Mouse (Mus musculus): ENCODE results near the gene Taf6. TPM values are rescaled to one million over a fixed set of nuclear protein-coding genes. Genes with fewer than 3 reads are reported as not detected.

The Taf6 gene
- polyA plus RNA-seq, 1 experiment from 2014 or later = 128 TPM

MicroRNA genes within 50 kb of the gene (microRNA counts, 519-probe panel; counts per million panel counts)
- microRNA mmu-miR-106b (4,299 counts per million, percentile 90 among the panel's probes with 10 or more counts), microRNA mmu-miR-25 (6,653 counts per million, percentile 99 among the panel's probes with 10 or more counts), microRNA mmu-miR-93 (5,094 counts per million, percentile 95 among the panel's probes with 10 or more counts)

Other genes with a start within 250 kb of the Taf6 start
- 0.10 and 0.30 TPM in 2 replicates for gene Gjc3, start 224.4 kb downstream of the Taf6 start, polyA plus RNA-seq (2016; fragmentation: Nextera tagmentation; extraction: Ambion mirVana)
- not detected in 2 replicates for gene Azgp1, start 205.9 kb downstream of the Taf6 start, polyA plus RNA-seq (2016; fragmentation: Nextera tagmentation; extraction: Ambion mirVana)
- not detected in 2 replicates for gene Smok3a, start 166.2 kb downstream of the Taf6 start, polyA plus RNA-seq (2016; fragmentation: Nextera tagmentation; extraction: Ambion mirVana)
- not detected in 2 replicates for gene Smok3b, start 166.0 kb downstream of the Taf6 start, polyA plus RNA-seq (2016; fragmentation: Nextera tagmentation; extraction: Ambion mirVana)
- gene Smok3c, start 134.3 kb downstream of the Taf6 start, polyA plus RNA-seq (2016; fragmentation: Nextera tagmentation; extraction: Ambion mirVana) = not detected in 2 replicates
- 24.5 and 26.3 TPM in 2 replicates for gene Zkscan1, start 102.4 kb downstream of the Taf6 start, polyA plus RNA-seq (2016; fragmentation: Nextera tagmentation; extraction: Ambion mirVana)
- 105 and 109 TPM in 2 replicates for gene Zscan21, start 70.5 kb downstream of the Taf6 start, polyA plus RNA-seq (2016; fragmentation: Nextera tagmentation; extraction: Ambion mirVana)
- gene Zfp113, start 31.7 kb downstream of the Taf6 start, polyA plus RNA-seq (2016; fragmentation: Nextera tagmentation; extraction: Ambion mirVana) = 38.9 and 42.4 TPM in 2 replicates
- gene Cops6, start 26.4 kb downstream of the Taf6 start, polyA plus RNA-seq (2016; fragmentation: Nextera tagmentation; extraction: Ambion mirVana) = 354 and 372 TPM in 2 replicates
- 26.2 and 29.7 TPM in 2 replicates for gene Ap4m1, start 15.4 kb downstream of the Taf6 start, polyA plus RNA-seq (2016; fragmentation: Nextera tagmentation; extraction: Ambion mirVana)
- 324 and 361 TPM in 2 replicates for gene Mcm7, start 15.0 kb downstream of the Taf6 start, polyA plus RNA-seq (2016; fragmentation: Nextera tagmentation; extraction: Ambion mirVana)
- 50.7 and 52.2 TPM in 2 replicates for gene Cnpy4, start within 50 bp of the Taf6 start, polyA plus RNA-seq (2016; fragmentation: Nextera tagmentation; extraction: Ambion mirVana)
- gene Mblac1, start 6.9 kb upstream of the Taf6 start, polyA plus RNA-seq (2016; fragmentation: Nextera tagmentation; extraction: Ambion mirVana) = 8.8 and 11.8 TPM in 2 replicates
- gene Nxpe5, start 38.4 kb upstream of the Taf6 start, polyA plus RNA-seq (2016; fragmentation: Nextera tagmentation; extraction: Ambion mirVana) = not detected in 2 replicates
- 49.5 and 63.6 TPM in 2 replicates for gene Lamtor4, start 68.0 kb upstream of the Taf6 start, polyA plus RNA-seq (2016; fragmentation: Nextera tagmentation; extraction: Ambion mirVana)
- gene BC037034, start 76.6 kb upstream of the Taf6 start, polyA plus RNA-seq (2016; fragmentation: Nextera tagmentation; extraction: Ambion mirVana) = 6.3 and 10.1 TPM in 2 replicates
- gene Gal3st4, start 85.4 kb upstream of the Taf6 start, polyA plus RNA-seq (2016; fragmentation: Nextera tagmentation; extraction: Ambion mirVana) = 7.9 and 8.5 TPM in 2 replicates
- gene Gm43720, start 92.5 kb upstream of the Taf6 start, polyA plus RNA-seq (2016; fragmentation: Nextera tagmentation; extraction: Ambion mirVana) = 0.13 and 0.26 TPM in 2 replicates
- 48.0 and 95.4 TPM in 2 replicates for gene Gpc2, start 92.6 kb upstream of the Taf6 start, polyA plus RNA-seq (2016; fragmentation: Nextera tagmentation; extraction: Ambion mirVana)
- gene Stag3, start 92.8 kb upstream of the Taf6 start, polyA plus RNA-seq (2016; fragmentation: Nextera tagmentation; extraction: Ambion mirVana) = 3.4 and 3.9 TPM in 2 replicates
- 0.14 TPM in 1 of 2 replicates, not detected in the other for gene Pvrig, start 154.5 kb upstream of the Taf6 start, polyA plus RNA-seq (2016; fragmentation: Nextera tagmentation; extraction: Ambion mirVana)